Mouse (Mus musculus) heart, embryonic 15.5 days (tissue): Measurements from ENCODE around the gene Stap2. TPM values are rescaled to one million over a fixed set of nuclear protein-coding genes. Genes with fewer than 3 reads are reported as not detected.

Experiments used
- ATAC-seq: fragments of 200-750 bp; cut with Nextera tagmentation; replicated peaks from 2 replicates; pipeline ENCODE4 v1.8.0; 2017; ENCODE audit warnings: low read depth, moderate TSS enrichment; ENCODE audit not compliant: insufficient number of reproducible peaks, insufficient read depth, low FRiP score
- H3K27ac ChIP-seq: fragments of 300-500 bp; sonication (generic); 2 replicates; pipeline ENCODE4 v1.5.1; 2015; ENCODE audit warnings: mild to moderate bottlenecking, inconsistent platforms
- H3K27me3 ChIP-seq: fragments of 300-500 bp; sonication (generic); 2 replicates; pipeline ENCODE4 v1.6.1; 2015; ENCODE audit warnings: inconsistent platforms
- H3K36me3 ChIP-seq: fragments of 300-500 bp; sonication (generic); 2 replicates; pipeline ENCODE4 v1.6.1; 2015; ENCODE audit warnings: mild to moderate bottlenecking, inconsistent platforms
- H3K4me1 ChIP-seq: fragments of 300-500 bp; sonication (generic); replicated peaks from 2 replicates; pipeline ENCODE4 v1.6.1; 2015; ENCODE audit warnings: inconsistent platforms
- H3K4me2 ChIP-seq: fragments of 300-500 bp; sonication (generic); 2 replicates; pipeline ENCODE4 v1.6.1; 2015; ENCODE audit warnings: inconsistent platforms, mild to moderate bottlenecking, moderate library complexity
- H3K4me3 ChIP-seq: fragments of 300-500 bp; sonication (generic); 2 replicates; pipeline ENCODE4 v1.5.1; 2015; ENCODE audit warnings: mild to moderate bottlenecking, inconsistent platforms
- H3K9ac ChIP-seq: fragments of 300-500 bp; sonication (generic); 2 replicates; pipeline ENCODE4 v1.6.1; 2015; ENCODE audit warnings: mild to moderate bottlenecking, inconsistent platforms
- H3K9me3 ChIP-seq: fragments of 300-500 bp; sonication (generic); replicated peaks from 2 replicates; pipeline ENCODE4 v1.6.1; 2016; ENCODE audit warnings: inconsistent platforms
- WGBS: fragments of 180-500 bp; shearing (Covaris S2); methylation state at CpG from one replicate; pipeline ENCODE4 v1.1.7; 2015; ENCODE audit warnings: mixed read lengths; 5-methylcytosine and 5-hydroxymethylcytosine counted together
- polyA plus RNA-seq: library from polyadenylated mRNA; unstranded; fragments of >200 nt; fragmentation: Nextera tagmentation; extraction: Ambion mirVana; gene quantifications from 2 replicates; pipeline ENCODE4 v1.2.1, GENCODE M21; 2015

The Stap2 gene
- polyA plus RNA-seq = 13.7 and 17.2 TPM in 2 replicates

- 27% methylated on average over 13 of the region's 13 CpGs for WGBS
- Histone ChIP-seq H3K36me3 (no peaks in the 10 kb centered on the region), H3K27ac (peak within 1 kb of the TSS; percentile 53; the same call in 1 of the 2 replicates), H3K9ac (peak within 1 kb of the TSS; percentile 44; the same call in 1 of the 2 replicates), H3K4me2 (peak within 1 kb of the TSS; percentile 51), H3K4me1 (peaks cover 29% of the 10 kb centered on the region), H3K9me3 (no peaks in the 10 kb centered on the region), H3K4me3 (peak within 1 kb of the TSS; percentile 44), H3K27me3 (peaks cover 12% of the 10 kb centered on the region)
- ATAC-seq = no peak
Measured at GRCm38 (mm10) chr17:56005415-56006061, at the start of gene Stap2, which contains the start of gene Mpnd. Gene Stap2, minus strand, starts transcription at chr17:56005584. Gene Mpnd, plus strand, starts transcription at chr17:56005711.

GRCm38 (mm10) chr17:56054938-56055337 lies 49.6 kb upstream of the Stap2 start:
- Histone ChIP-seq H3K36me3 (peaks cover 29% of the 10 kb centered on the region), H3K4me3 (no peak overlapping the region), H3K4me1 (0 out of 2 replicates have a peak, but pooled peaks cover 2% of the 10 kb centered on the region), H3K9me3 (no peaks in the 10 kb centered on the region), H3K27me3 (no peaks in the 10 kb centered on the region), H3K4me2 (no peak overlapping the region), H3K9ac (no peak overlapping the region), H3K27ac (no peak overlapping the region)
- no peak for ATAC-seq

GRCm38 (mm10) chr17:56051369-56051768 lies 46.0 kb upstream of the Stap2 start:
- Histone ChIP-seq H3K27me3 (no peaks in the 10 kb centered on the region), H3K9me3 (no peaks in the 10 kb centered on the region), H3K27ac (no peak overlapping the region), H3K9ac (no peak overlapping the region), H3K36me3 (peaks cover 32% of the 10 kb centered on the region; the same call in 1 of the 2 replicates), H3K4me3 (no peak overlapping the region), H3K4me1 (0 out of 2 replicates have a peak, but pooled peaks cover 1% of the 10 kb centered on the region), H3K4me2 (no peak overlapping the region)
- ATAC-seq = no peak
- 87% methylated on average over 5 of the region's 5 CpGs for WGBS

- peaks cover 18% of the 10 kb centered on the region for H3K4me1 ChIP-seq
- no peaks in the 10 kb centered on the region for H3K27me3 ChIP-seq
- H3K9me3 ChIP-seq = no peaks in the 10 kb centered on the region
- ATAC-seq = no peak
- peak overlapping the region; percentile 73 for H3K27ac ChIP-seq
- peak overlapping the region; percentile 92 for H3K4me2 ChIP-seq
- WGBS = 1% methylated on average over 12 of the region's 12 CpGs
- peak overlapping the region; percentile 90 for H3K9ac ChIP-seq
- H3K36me3 ChIP-seq = peaks cover 15% of the 10 kb centered on the region; the same call in 1 of the 2 replicates
- peak overlapping the region; percentile 91 for H3K4me3 ChIP-seq
Measured at GRCm38 (mm10) chr17:56040857-56041163, 35.4 kb upstream of the Stap2 start.

GRCm38 (mm10) chr17:56040030-56040856 lies 34.9 kb upstream of the Stap2 start, which contains the start of gene Chaf1a:
Gene Chaf1a, plus strand, starts transcription at chr17:56040439.
- Histone ChIP-seq H3K4me2 (peak within 1 kb of the TSS; percentile 92), H3K4me3 (peak within 1 kb of the TSS; percentile 91), H3K9me3 (no peaks in the 10 kb centered on the region), H3K36me3 (0 out of 2 replicates have a peak, but pooled peaks cover 12% of the 10 kb centered on the region), H3K4me1 (peaks cover 24% of the 10 kb centered on the region), H3K27ac (peak within 1 kb of the TSS; percentile 73), H3K27me3 (no peaks in the 10 kb centered on the region), H3K9ac (peak within 1 kb of the TSS; percentile 90)
- peak; percentile 77 for ATAC-seq
- WGBS = under 1% methylated on average over 68 of the region's 68 CpGs

- peaks cover 33% of the 10 kb centered on the region for H3K4me1 ChIP-seq
- H3K4me3 ChIP-seq = peak overlapping the region; percentile 91; the same call in 1 of the 2 replicates
- peaks cover 8% of the 10 kb centered on the region; the same call in 1 of the 2 replicates for H3K36me3 ChIP-seq
- WGBS = 69% methylated on average over 4 of the region's 4 CpGs
- ATAC-seq = no peak
- peak overlapping the region; percentile 69; the same call in 1 of the 2 replicates for H3K27ac ChIP-seq
- H3K9ac ChIP-seq = no peak overlapping the region
- H3K4me2 ChIP-seq = peak overlapping the region; percentile 92; the same call in 1 of the 2 replicates
- no peaks in the 10 kb centered on the region for H3K27me3 ChIP-seq
- H3K9me3 ChIP-seq = no peaks in the 10 kb centered on the region
Measured at GRCm38 (mm10) chr17:56039345-56039744, 34.0 kb upstream of the Stap2 start.

GRCm38 (mm10) chr17:56038583-56039261 lies 33.3 kb upstream of the Stap2 start:
- no peaks in the 10 kb centered on the region for H3K27me3 ChIP-seq
- peaks cover 8% of the 10 kb centered on the region; the same call in 1 of the 2 replicates for H3K36me3 ChIP-seq
- no peak overlapping the region for H3K4me3 ChIP-seq
- 76% methylated on average over 8 of the region's 8 CpGs for WGBS
- ATAC-seq = no peak
- H3K4me2 ChIP-seq = no peak overlapping the region
- no peak overlapping the region for H3K27ac ChIP-seq
- H3K9me3 ChIP-seq = no peaks in the 10 kb centered on the region
- no peak overlapping the region for H3K9ac ChIP-seq
- peaks cover 36% of the 10 kb centered on the region for H3K4me1 ChIP-seq

- peaks cover 49% of the 10 kb centered on the region for H3K4me1 ChIP-seq
- H3K4me3 ChIP-seq = peak overlapping the region; percentile 95
- 33% methylated on average over 13 of the region's 13 CpGs for WGBS
- peak overlapping the region; percentile 40 for H3K9ac ChIP-seq
- no peak for ATAC-seq
- peak overlapping the region; percentile 58 for H3K4me2 ChIP-seq
- peaks cover 13% of the 10 kb centered on the region; the same call in 1 of the 2 replicates for H3K36me3 ChIP-seq
- peak overlapping the region; percentile 9; the same call in 1 of the 2 replicates for H3K27ac ChIP-seq
- no peaks in the 10 kb centered on the region for H3K27me3 ChIP-seq
- H3K9me3 ChIP-seq = no peaks in the 10 kb centered on the region
Measured at GRCm38 (mm10) chr17:56036901-56037287, 31.5 kb upstream of the Stap2 start.

GRCm38 (mm10) chr17:56036176-56036900 lies 31.0 kb upstream of the Stap2 start, which contains the start of gene Sh3gl1:
Gene Sh3gl1, minus strand, starts transcription at chr17:56036635.
- H3K4me2 ChIP-seq = peak within 1 kb of the TSS; percentile 69
- H3K9me3 ChIP-seq = no peaks in the 10 kb centered on the region
- peaks cover 47% of the 10 kb centered on the region for H3K4me1 ChIP-seq
- H3K36me3 ChIP-seq = peaks cover 13% of the 10 kb centered on the region; the same call in 1 of the 2 replicates
- WGBS = under 1% methylated on average over 67 of the region's 74 CpGs
- H3K4me3 ChIP-seq = peak within 1 kb of the TSS; percentile 95
- no peaks in the 10 kb centered on the region for H3K27me3 ChIP-seq
- H3K27ac ChIP-seq = peak within 1 kb of the TSS; percentile 91
- ATAC-seq = peak; percentile 92
- H3K9ac ChIP-seq = peak within 1 kb of the TSS; percentile 96

GRCm38 (mm10) chr17:56035216-56035615 lies 29.8 kb upstream of the Stap2 start:
- H3K4me3 ChIP-seq = peak overlapping the region; percentile 95
- 59% methylated on average over 4 of the region's 4 CpGs for WGBS
- H3K9me3 ChIP-seq = no peaks in the 10 kb centered on the region
- no peaks in the 10 kb centered on the region for H3K27me3 ChIP-seq
- peak overlapping the region; percentile 96 for H3K9ac ChIP-seq
- peaks cover 13% of the 10 kb centered on the region; the same call in 1 of the 2 replicates for H3K36me3 ChIP-seq
- peak overlapping the region; percentile 69 for H3K4me2 ChIP-seq
- H3K27ac ChIP-seq = no peak overlapping the region; the same call in 1 of the 2 replicates
- no peak for ATAC-seq
- peaks cover 49% of the 10 kb centered on the region for H3K4me1 ChIP-seq
